Mouse (Mus musculus): ENCODE measurements around the gene Atp5s. TPM values are rescaled to one million over a fixed set of nuclear protein-coding genes. Genes with fewer than 3 reads are reported as not detected.

Atp5s gene
- polyA plus RNA-seq, 1 experiment from 2014 or later: 39.1 TPM

GRCm38 (mm10) chr12:69724018-69724710, 586 bp upstream of the Atp5s start:
- WGBS: 3% methylated on average over 24 of the region's 24 CpGs
- H3K27ac ChIP-seq: 0 out of 2 replicates have a peak overlapping the region, but pooled peaks have one; percentile 74
- peak overlapping the region; percentile 58 for H3K4me3 ChIP-seq (replicated peaks; ENCODE audit: low read length)
- H3K4me1 ChIP-seq (replicated peaks; ENCODE audit: control insufficient read depth, insufficient read depth, low read length): peaks cover 6% of the 10 kb centered on the region
- H3K9ac ChIP-seq: peak overlapping the region; percentile 71
- no peaks in the 10 kb centered on the region for H3K27me3 ChIP-seq (ENCODE audit: control insufficient read depth, insufficient read depth, low read length)
- ATAC-seq (ENCODE audit: low FRiP score) (peak; percentile 21; the same call in 1 of the 2 replicates), DNase-seq (ENCODE audit: low spot score) (peak; percentile 24)
- H3K36me3 ChIP-seq (replicated peaks; ENCODE audit: control insufficient read depth, insufficient read depth): peaks cover 10% of the 10 kb centered on the region; the same call in 1 of the 2 replicates
- peaks cover 7% of the 10 kb centered on the region; the same call in 1 of the 2 replicates for H3K9me3 ChIP-seq (ENCODE audit: control insufficient read depth, low read length)
- H3K4me2 ChIP-seq (replicated peaks): peak overlapping the region; percentile 94

DNA sequence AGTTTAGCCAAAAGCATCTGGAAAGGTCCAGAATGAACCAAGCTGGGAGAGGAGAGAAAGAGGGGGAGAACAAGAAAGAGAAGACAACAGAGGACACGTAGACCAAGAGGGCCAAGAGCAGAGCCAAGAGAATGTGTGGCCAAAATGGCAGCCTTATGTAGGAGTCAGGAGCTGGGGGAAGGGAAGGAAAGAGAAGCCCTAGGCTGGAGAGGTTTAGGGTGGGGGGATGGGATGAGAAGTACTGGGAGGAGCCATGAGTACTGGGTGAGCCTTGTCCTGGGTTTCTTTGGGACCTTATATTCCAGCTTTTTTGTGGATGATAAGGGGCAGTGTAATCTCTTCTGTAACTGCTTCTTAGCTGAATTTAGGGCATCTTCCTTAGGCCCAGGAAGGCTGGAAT, 4.5 kb downstream of the Atp5s start:
- Histone ChIP-seq H3K9ac (no peak overlapping the region), H3K9me3 (ENCODE audit: control insufficient read depth, low read length) (no peaks in the 10 kb centered on the region), H3K4me1 (replicated peaks; ENCODE audit: control insufficient read depth, insufficient read depth, low read length) (peaks cover 6% of the 10 kb centered on the region), H3K36me3 (replicated peaks; ENCODE audit: control insufficient read depth, insufficient read depth) (no peaks in the 10 kb centered on the region), H3K4me3 (replicated peaks; ENCODE audit: low read length) (no peak overlapping the region), H3K4me2 (replicated peaks) (no peak overlapping the region), H3K27ac (no peak overlapping the region), H3K27me3 (ENCODE audit: control insufficient read depth, insufficient read depth, low read length) (no peaks in the 10 kb centered on the region)
- WGBS: 100% methylated on average over 1 of the region's 1 CpGs
- ATAC-seq (ENCODE audit: low FRiP score) (no peak), DNase-seq (ENCODE audit: low spot score) (no peak)

DNA sequence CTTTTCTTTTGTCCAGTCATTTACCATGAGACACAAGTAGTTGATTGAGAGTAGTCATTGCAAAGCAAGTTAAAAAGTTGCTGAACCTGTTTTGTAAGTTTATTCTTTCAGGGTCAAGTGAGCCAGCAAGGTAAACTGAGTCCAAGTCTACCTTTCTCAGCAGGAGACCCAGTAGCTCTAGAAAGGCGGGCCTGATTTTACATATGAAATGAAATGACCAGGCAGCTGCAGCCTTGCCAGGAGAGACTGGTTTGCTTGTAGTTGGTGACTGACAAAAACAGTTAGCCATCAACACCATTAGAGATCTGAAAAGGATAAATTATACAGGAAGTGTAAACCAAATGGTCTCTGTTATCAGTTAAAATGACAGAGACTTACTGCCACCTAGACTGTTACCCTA, 5.6 kb downstream of the Atp5s start:
- no peak for DNase-seq (ENCODE audit: low spot score)
- Histone ChIP-seq H3K9ac (no peak overlapping the region), H3K36me3 (replicated peaks; ENCODE audit: control insufficient read depth, insufficient read depth) (no peaks in the 10 kb centered on the region), H3K27ac (no peak overlapping the region), H3K27me3 (ENCODE audit: control insufficient read depth, insufficient read depth, low read length) (no peaks in the 10 kb centered on the region), H3K4me2 (replicated peaks) (no peak overlapping the region), H3K4me1 (replicated peaks; ENCODE audit: control insufficient read depth, insufficient read depth, low read length) (peaks cover 5% of the 10 kb centered on the region), H3K4me3 (replicated peaks; ENCODE audit: low read length) (no peak overlapping the region), H3K9me3 (ENCODE audit: control insufficient read depth, low read length) (no peaks in the 10 kb centered on the region)
- 72% methylated on average over 1 of the region's 1 CpGs for WGBS
- no peak for ATAC-seq (ENCODE audit: low FRiP score)

DNA sequence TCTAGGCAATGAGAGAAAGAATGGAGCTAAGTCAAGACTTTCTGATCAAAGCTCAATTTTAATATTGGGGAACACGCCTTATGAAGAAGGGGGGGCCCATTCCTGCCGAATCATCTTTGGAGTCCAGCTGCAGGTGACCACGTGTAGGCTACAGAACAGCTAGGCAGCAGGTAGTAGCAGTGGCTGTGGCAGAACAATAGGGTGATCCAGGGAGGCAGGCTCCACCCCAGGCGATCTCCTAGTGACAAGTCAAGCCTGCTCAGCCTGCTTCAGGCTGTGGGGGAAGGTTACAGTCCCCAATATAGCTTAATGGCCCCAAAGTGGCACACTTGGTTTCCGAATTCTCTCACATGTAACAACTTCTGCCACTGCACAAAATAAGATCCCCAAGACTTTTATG, 7.5 kb downstream of the Atp5s start:
- ATAC-seq (ENCODE audit: low FRiP score) (no peak), DNase-seq (ENCODE audit: low spot score) (no peak)
- H3K4me3 ChIP-seq (replicated peaks; ENCODE audit: low read length): no peak overlapping the region
- no peak overlapping the region for H3K4me2 ChIP-seq (replicated peaks)
- no peak overlapping the region for H3K27ac ChIP-seq
- H3K27me3 ChIP-seq (ENCODE audit: control insufficient read depth, insufficient read depth, low read length): no peaks in the 10 kb centered on the region
- WGBS: 42% methylated on average over 5 of the region's 5 CpGs
- H3K9ac ChIP-seq: no peak overlapping the region
- no peaks in the 10 kb centered on the region for H3K9me3 ChIP-seq (ENCODE audit: control insufficient read depth, low read length)
- no peaks in the 10 kb centered on the region for H3K4me1 ChIP-seq (replicated peaks; ENCODE audit: control insufficient read depth, insufficient read depth, low read length)
- H3K36me3 ChIP-seq (replicated peaks; ENCODE audit: control insufficient read depth, insufficient read depth): no peaks in the 10 kb centered on the region

DNA sequence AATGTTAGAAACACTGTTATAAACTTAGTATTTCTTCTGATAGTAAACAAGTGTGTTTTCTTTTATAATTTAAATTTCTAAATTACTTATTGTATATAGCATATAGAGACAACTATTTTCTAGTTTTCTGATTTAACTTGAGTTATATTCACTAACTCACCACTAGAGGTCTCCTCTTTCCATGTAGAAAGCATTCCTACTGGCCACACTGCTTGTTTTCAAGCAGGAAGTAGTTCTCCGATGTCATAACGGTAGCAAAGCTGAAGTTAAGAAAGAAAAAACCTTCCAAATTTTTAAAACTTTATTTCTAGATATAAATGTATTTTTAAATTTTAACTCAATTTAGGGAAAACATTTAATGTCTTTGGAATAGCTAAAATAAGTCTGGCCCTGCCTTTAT, 8.8 kb downstream of the Atp5s start:
- no peak overlapping the region for H3K4me3 ChIP-seq (replicated peaks; ENCODE audit: low read length)
- no peak for ATAC-seq (ENCODE audit: low FRiP score)

GRCm38 (mm10) chr12:69733923-69734322, 9.2 kb downstream of the Atp5s start:
- no peaks in the 10 kb centered on the region for H3K4me1 ChIP-seq (replicated peaks; ENCODE audit: control insufficient read depth, insufficient read depth, low read length)
- no peak for DNase-seq (ENCODE audit: low spot score)
- H3K4me3 ChIP-seq (replicated peaks; ENCODE audit: low read length): no peak overlapping the region
- ATAC-seq (ENCODE audit: low FRiP score): no peak
- no peak overlapping the region for H3K27ac ChIP-seq
- H3K9ac ChIP-seq: no peak overlapping the region
- H3K27me3 ChIP-seq (ENCODE audit: control insufficient read depth, insufficient read depth, low read length): no peaks in the 10 kb centered on the region
- no peaks in the 10 kb centered on the region for H3K36me3 ChIP-seq (replicated peaks; ENCODE audit: control insufficient read depth, insufficient read depth)
- no peaks in the 10 kb centered on the region for H3K9me3 ChIP-seq (ENCODE audit: control insufficient read depth, low read length)
- no peak overlapping the region for H3K4me2 ChIP-seq (replicated peaks)
- WGBS: 85% methylated on average over 3 of the region's 3 CpGs

More for the DNA sequence above, 8.8 kb downstream of the Atp5s start:
- H3K27ac ChIP-seq: no peak overlapping the region
- H3K9ac ChIP-seq: no peak overlapping the region
- no peaks in the 10 kb centered on the region for H3K27me3 ChIP-seq (ENCODE audit: control insufficient read depth, insufficient read depth, low read length)
- 16% methylated on average over 2 of the region's 2 CpGs for WGBS
- H3K9me3 ChIP-seq (ENCODE audit: control insufficient read depth, low read length): no peaks in the 10 kb centered on the region
- H3K4me2 ChIP-seq (replicated peaks): no peak overlapping the region
- peak; percentile 70 for DNase-seq (ENCODE audit: low spot score)
- H3K4me1 ChIP-seq (replicated peaks; ENCODE audit: control insufficient read depth, insufficient read depth, low read length): no peaks in the 10 kb centered on the region
- H3K36me3 ChIP-seq (replicated peaks; ENCODE audit: control insufficient read depth, insufficient read depth): no peaks in the 10 kb centered on the region

DNA sequence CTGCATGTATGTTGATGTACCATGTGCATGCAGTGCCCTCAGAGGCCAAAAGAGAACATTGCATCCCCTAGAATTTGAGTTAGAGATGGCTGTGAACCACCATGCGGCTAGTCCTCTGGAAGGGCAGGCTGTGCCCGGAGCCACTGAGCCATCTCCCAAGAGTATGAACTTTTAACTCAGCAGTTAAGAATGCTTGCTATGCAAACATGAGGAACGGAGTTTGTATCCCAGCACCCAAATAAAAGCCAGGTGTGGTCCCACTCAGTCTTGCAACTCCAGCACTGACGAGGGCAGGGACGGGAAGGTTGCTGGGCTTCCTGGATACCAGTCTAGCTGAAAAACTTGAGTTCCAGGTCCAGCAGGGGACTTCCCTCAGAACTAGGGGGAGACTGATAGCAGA, 17.2 kb downstream of the Atp5s start:
- H3K27me3 ChIP-seq (ENCODE audit: control insufficient read depth, insufficient read depth, low read length): no peaks in the 10 kb centered on the region
- H3K9me3 ChIP-seq (ENCODE audit: control insufficient read depth, low read length): no peaks in the 10 kb centered on the region
- H3K4me3 ChIP-seq (replicated peaks; ENCODE audit: low read length): no peak overlapping the region
- no peak overlapping the region for H3K27ac ChIP-seq
- no peak overlapping the region for H3K4me2 ChIP-seq (replicated peaks)
- no peaks in the 10 kb centered on the region for H3K36me3 ChIP-seq (replicated peaks; ENCODE audit: control insufficient read depth, insufficient read depth)
- ATAC-seq (ENCODE audit: low FRiP score) (no peak), DNase-seq (ENCODE audit: low spot score) (no peak)
- WGBS: 89% methylated on average over 5 of the region's 5 CpGs
- H3K9ac ChIP-seq: no peak overlapping the region
- H3K4me1 ChIP-seq (replicated peaks; ENCODE audit: control insufficient read depth, insufficient read depth, low read length): no peaks in the 10 kb centered on the region

- ATAC-seq (ENCODE audit: low FRiP score) (no peak), DNase-seq (ENCODE audit: low spot score) (no peak)
- Histone ChIP-seq H3K36me3 (replicated peaks; ENCODE audit: control insufficient read depth, insufficient read depth) (no peaks in the 10 kb centered on the region), H3K4me2 (replicated peaks) (no peak overlapping the region), H3K27me3 (ENCODE audit: control insufficient read depth, insufficient read depth, low read length) (no peaks in the 10 kb centered on the region), H3K4me1 (replicated peaks; ENCODE audit: control insufficient read depth, insufficient read depth, low read length) (no peaks in the 10 kb centered on the region), H3K4me3 (replicated peaks; ENCODE audit: low read length) (no peak overlapping the region), H3K27ac (no peak overlapping the region), H3K9me3 (ENCODE audit: control insufficient read depth, low read length) (no peaks in the 10 kb centered on the region), H3K9ac (no peak overlapping the region)
- 88% methylated on average over 5 of the region's 5 CpGs for WGBS
Measured at GRCm38 (mm10) chr12:69744138-69744537, 19.4 kb downstream of the Atp5s start.

DNA sequence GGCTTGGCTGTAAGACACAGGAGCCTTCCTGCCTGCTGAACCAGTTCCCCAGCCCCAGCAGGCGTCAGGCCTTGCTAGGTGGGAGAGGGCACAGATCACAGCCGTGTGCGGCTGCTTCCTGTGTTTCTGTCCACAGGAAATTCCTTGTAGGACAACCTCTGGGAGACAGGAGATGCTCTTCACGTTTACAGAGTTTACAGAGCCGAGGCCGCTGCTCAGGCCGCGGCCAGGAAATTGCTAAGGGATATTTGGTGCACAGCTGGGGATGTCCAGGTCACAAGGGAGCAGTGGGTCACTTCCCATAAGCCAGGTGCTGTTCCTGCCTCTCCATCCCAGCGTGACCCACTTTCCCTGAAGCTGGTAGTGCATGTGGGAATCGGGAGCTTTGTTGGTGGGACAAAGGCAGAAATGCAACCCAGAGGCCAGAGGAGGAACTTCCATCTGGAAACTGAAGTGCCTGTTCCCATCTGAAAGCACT, 27.2 kb downstream of the Atp5s start:
- Histone ChIP-seq H3K9ac (no peak overlapping the region), H3K27me3 (ENCODE audit: control insufficient read depth, insufficient read depth, low read length) (no peaks in the 10 kb centered on the region), H3K9me3 (ENCODE audit: control insufficient read depth, low read length) (no peaks in the 10 kb centered on the region), H3K36me3 (replicated peaks; ENCODE audit: control insufficient read depth, insufficient read depth) (no peaks in the 10 kb centered on the region), H3K27ac (no peak overlapping the region), H3K4me1 (replicated peaks; ENCODE audit: control insufficient read depth, insufficient read depth, low read length) (no peaks in the 10 kb centered on the region), H3K4me3 (replicated peaks; ENCODE audit: low read length) (no peak overlapping the region), H3K4me2 (replicated peaks) (no peak overlapping the region)
- no peak for DNase-seq (ENCODE audit: low spot score)
- WGBS: 46% methylated on average over 10 of the region's 10 CpGs
- no peak; the same call in 1 of the 2 replicates for ATAC-seq (ENCODE audit: low FRiP score)
